Mouse (Mus musculus) thymus, postnatal 0 days (tissue): ENCODE measurements around the gene N4bp1. TPM values are rescaled to one million over a fixed set of nuclear protein-coding genes. Genes with fewer than 3 reads are reported as not detected.
A peak's percentile ranks its signal among the peaks of the same experiment; 100 is the strongest.

ENCODE experiments used
- DNase-seq: peaks from one replicate; pipeline ENCODE4 v3.0.0-alpha.2; 2015; ENCODE audit warnings: low spot score
- polyA plus RNA-seq: library from polyadenylated mRNA; unstranded; fragments of >200 nt; fragmentation: Nextera tagmentation; extraction: Ambion mirVana; gene quantifications from 2 replicates; pipeline ENCODE4 v1.2.1, GENCODE M21; 2015

N4bp1 gene
- polyA plus RNA-seq, 1 experiment from 2014 or later, result 5.7 TPM

GRCm38 (mm10) chr8:86897726-86898419 lies 12.8 kb upstream of the N4bp1 start:
- DNase-seq, result no peak

- no peak for DNase-seq
Observed at GRCm38 (mm10) chr8:86895390-86895789, 10.3 kb upstream of the N4bp1 start.

DNA sequence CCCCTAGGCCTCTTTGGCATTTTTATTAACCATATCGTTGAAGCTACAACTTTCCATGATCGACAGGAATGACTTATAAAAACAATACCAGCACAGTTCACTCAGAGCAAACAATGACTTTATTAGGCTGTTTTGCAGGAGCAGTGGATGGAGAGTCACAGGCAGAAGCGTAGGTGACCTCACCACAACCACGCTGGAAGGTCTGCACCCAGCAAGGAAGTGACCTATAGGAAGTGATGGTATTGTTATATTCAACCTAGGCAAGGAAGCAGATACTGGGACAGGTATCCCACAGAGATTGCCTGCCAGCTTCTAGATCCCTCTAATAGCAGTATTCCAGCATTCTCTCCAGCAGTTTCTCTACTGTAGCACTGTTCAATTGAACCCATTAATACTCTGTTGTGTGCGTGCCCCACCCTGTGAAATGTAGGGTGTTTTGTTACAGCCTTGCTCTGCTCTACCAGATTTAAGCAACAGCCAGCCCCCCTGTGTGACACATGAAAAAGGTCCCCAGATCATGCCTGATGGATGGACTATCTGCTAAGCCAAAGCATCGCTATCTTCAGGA lies 9.2 kb upstream of the N4bp1 start:
- no peak for DNase-seq

- no peak for DNase-seq
Observed at GRCm38 (mm10) chr8:86893554-86893953, 8.5 kb upstream of the N4bp1 start.

GRCm38 (mm10) chr8:86891533-86891932 lies 6.5 kb upstream of the N4bp1 start:
- no peak for DNase-seq

GRCm38 (mm10) chr8:86888058-86888939 lies 3.2 kb upstream of the N4bp1 start:
- no peak for DNase-seq

DNA sequence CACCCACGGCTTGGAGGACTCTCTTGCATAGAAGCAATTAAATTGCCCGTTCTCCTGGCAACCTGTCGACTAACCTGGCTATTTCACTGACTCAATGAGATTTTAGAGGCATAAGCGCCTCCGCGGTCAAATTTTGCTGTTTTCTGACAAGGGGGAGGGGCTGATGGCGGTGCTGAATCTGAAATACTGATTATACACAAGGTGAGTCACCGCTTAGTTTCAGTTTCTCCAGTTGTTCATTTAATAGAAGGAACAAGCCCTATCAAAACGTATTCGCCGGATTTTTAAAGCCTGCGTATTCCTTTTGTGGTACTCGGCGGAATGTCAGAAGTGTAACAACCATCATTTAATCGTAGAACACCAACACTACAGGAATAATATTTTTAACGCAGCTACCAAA lies 991 bp downstream of the N4bp1 start:
- DNase-seq, result peak; percentile 30

DNA sequence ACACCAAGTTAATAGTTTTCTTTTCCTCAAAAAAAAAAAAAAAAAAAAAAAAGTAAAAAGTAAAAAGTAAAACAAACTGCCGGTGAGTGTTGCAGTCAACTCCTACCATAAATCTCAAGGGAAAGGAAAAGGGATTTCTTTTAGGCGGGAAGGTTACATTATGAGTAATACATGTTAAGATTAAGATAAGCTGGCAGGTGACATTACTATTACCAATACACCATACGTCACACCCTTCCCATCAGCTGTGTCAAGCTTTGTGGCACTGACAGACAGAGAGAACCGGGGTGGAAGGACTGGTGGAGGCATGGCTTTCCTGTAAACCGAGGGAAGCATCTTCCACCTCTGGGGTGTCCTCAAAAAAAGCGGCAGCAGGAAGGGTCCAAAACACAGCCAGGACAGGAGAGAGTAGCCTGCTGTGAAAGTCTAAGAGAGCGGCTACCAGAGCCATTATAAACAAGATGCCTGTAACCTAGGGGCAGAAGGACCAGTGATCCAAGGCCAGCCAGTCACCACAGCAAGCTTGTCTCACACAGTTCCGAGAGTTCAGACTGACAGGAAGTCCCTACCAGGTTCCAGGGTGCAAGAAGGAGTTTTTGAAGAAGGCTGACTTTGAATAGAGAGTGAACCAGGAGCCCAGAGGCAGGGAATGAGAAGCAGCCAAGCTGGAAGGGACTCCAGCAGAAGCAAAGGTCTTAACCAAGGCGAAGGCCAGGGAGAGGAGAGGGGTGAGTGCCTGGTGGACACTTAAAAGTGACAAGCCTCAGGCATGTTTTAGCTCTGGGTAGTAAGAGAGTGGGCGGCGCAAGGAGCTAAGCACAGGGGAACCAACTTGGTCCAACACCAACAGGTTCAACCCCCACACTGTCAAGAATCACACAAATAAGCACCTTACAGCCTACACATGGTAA lies 2.2 kb downstream of the N4bp1 start:
- DNase-seq, result no peak

DNA sequence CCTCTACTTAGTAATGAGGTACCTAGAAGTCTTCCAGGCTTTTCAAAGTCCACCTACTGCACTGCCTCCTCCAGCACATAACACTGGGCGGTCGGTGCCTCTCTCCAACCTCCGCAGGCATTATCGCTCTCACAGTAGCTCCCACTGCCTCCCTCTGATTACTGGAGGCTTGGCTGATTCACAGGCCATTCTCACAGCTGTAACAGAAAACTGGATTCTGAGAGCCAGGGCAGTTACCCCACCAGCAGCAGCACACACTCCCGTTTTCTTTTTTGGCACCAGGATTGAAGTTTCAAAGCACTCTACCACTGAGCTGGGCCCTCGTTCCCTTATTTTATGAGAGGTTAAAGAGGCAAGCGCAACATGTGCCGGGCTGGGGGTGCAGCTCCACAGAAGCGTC lies 3.1 kb downstream of the N4bp1 start:
- no peak for DNase-seq

GRCm38 (mm10) chr8:86881068-86881609 lies 3.9 kb downstream of the N4bp1 start:
- DNase-seq, result no peak

GRCm38 (mm10) chr8:86876831-86877230 lies 8.2 kb downstream of the N4bp1 start:
- DNase-seq, result no peak

GRCm38 (mm10) chr8:86874055-86874454 lies 11.0 kb downstream of the N4bp1 start:
- DNase-seq, result no peak

DNA sequence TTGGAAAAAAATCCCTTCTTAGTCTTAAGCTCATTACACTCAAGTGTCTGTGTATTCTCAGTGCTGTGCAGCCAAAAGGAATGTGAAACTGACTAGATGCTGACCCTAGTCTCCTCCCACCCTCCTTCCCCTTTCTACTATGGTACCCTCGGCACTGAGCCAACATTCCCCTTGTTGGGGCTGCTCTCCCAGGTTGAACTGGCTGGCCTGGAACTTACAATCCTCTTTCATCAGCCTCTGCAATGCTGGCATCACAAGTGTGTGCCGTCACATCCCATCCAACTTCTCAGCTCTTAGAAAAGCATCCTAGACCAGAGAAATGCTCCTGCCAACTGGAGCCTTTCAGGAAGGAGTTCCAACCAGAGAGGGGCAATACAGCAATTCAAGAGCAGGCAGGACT lies 11.9 kb downstream of the N4bp1 start:
- DNase-seq, result no peak

DNA sequence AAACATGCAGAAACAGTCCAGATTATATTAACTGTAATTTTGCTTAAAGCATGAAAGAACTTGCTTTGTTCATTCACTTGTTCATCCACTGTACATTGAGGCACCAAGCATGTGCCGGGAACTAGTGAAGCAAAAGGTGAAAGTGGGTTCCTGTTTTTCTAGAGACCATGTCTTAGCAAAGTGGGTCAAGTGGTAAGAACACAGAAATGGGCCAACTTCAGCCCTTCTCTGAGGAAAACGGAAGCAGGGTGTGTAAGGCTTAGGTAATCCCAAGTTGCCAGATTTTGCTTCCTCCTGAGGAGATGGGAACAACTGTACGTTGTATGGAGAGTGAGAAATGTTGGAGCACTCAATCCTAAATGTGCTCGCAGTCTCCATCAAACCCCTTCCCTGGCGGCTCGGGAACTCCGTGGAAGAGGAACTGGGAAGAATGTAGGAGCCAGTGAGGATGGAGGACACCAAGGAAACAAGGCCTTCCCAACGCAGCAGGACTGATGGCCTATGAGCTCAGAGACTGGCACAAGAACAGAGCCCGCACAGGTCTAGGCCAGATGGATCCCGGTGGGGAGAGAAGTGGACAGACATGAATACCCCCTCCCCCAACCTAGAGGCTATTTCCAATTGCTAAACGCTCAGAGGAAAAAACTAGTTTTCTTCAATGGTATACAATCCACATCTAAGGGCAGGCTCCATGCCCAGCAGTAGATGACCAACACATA lies 12.8 kb downstream of the N4bp1 start:
- DNase-seq, result no peak

- no peak for DNase-seq
Observed at GRCm38 (mm10) chr8:86871421-86871820, 13.6 kb downstream of the N4bp1 start.

DNA sequence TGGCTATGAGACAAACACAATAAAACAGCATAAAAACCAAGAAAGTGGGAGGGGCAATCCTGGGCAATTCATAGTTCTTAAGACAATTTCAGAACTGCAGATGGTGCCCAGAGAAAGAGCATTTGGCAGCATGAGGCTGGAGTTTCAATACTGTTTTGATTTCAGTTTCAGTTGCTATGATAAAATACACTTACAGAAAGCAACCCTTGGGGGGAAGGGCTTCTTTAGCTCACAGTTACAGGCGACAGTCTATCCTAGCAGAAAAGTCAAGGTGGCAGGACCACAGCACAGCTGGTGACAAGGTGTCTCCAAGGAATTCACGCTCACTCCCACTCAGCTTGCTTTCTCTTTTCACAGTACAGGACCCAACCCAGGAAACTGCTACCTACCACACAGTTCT lies 14.3 kb downstream of the N4bp1 start:
- DNase-seq, result no peak

GRCm38 (mm10) chr8:86868041-86868440 lies 17.0 kb downstream of the N4bp1 start:
- DNase-seq, result no peak

- no peak for DNase-seq
Observed at GRCm38 (mm10) chr8:86864764-86865163, 20.3 kb downstream of the N4bp1 start.

DNA sequence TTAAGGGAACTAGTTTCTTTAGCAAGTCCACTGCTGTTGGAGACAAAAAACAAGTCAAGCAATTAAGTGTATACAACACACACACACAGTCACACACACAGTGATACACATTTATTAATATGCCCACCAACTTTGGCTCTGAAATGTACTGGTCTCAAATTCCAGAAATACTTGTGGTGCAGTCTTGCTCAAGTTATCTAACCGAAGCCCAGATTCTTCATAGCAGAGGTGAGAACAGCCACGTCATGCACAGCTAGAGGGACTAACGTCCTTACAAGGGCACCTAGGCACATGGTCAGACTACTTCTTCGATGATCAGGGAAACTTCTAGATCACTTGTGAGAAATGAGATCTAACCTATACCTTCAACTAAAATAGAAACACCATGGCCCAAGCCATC lies 22.2 kb downstream of the N4bp1 start:
- DNase-seq, result no peak

DNA sequence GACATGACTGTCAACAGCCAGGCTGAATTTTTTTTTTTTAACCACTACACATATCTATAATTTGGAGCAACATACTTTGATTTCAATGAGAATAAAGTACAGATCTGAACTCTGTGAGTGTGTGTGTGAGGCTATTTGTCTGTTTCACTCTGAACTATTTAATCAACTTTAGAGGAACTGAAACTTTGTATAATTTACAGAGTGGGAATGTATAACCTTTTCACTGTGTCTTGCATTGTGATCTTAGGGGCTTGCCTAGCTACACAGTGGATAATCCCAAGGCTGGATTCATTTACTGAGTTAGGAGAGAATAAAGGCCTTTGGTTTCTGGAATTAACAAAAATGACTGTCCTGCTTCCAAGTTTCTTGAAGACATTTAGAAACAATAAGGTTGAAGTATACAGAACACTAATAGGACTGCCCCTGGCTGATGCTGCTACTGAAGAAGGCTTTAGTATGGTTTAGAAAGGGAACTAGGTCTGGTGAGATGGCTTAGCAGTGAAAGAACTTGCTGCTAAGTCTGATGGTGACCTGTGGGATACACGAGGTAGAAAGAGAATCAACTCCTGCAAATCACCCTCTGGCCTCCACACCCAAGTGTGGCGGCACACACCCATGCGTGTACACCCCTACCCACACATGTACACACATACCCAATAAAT lies 22.8 kb downstream of the N4bp1 start:
- DNase-seq, result no peak
